Mouse (Mus musculus): ENCODE results near the gene Cbx8. TPM values are rescaled to one million over a fixed set of nuclear protein-coding genes. Genes with fewer than 3 reads are reported as not detected.

The Cbx8 gene
- polyA plus RNA-seq (2015; fragmentation: Nextera tagmentation; extraction: Ambion mirVana): 8.6 and 10.0 TPM in 2 replicates

GRCm38 (mm10) chr11:119040600-119041324, at the start of gene Cbx8:
Gene Cbx8, minus strand, starts transcription at chr11:119040969.
- peak; percentile 94 for ATAC-seq (ENCODE audit: low FRiP score, low read depth)
- Histone ChIP-seq H3K9me3 (no peaks in the 10 kb centered on the region), H3K27ac (replicated peaks) (peak within 1 kb of the TSS; percentile 96), H3K4me2 (peak within 1 kb of the TSS; percentile 98), H3K27me3 (peaks cover 65% of the 10 kb centered on the region), H3K36me3 (0 out of 2 replicates have a peak, but pooled peaks cover 3% of the 10 kb centered on the region), H3K4me1 (replicated peaks) (peaks cover 72% of the 10 kb centered on the region), H3K9ac (peak within 1 kb of the TSS; percentile 86), H3K4me3 (peak within 1 kb of the TSS; percentile 89)
- WGBS: under 1% methylated on average over 52 of the region's 63 CpGs

GRCm38 (mm10) chr11:119090076-119090960, 49.5 kb upstream of the Cbx8 start:
- no peak; the same call in 1 of the 2 replicates for ATAC-seq (ENCODE audit: low FRiP score, low read depth)
- H3K4me1 ChIP-seq (replicated peaks): peaks cover 47% of the 10 kb centered on the region
- H3K27ac ChIP-seq (replicated peaks): no peak overlapping the region
- no peaks in the 10 kb centered on the region for H3K36me3 ChIP-seq
- no peaks in the 10 kb centered on the region for H3K9me3 ChIP-seq
- peaks cover 19% of the 10 kb centered on the region for H3K27me3 ChIP-seq
- peak overlapping the region; percentile 97 for H3K4me2 ChIP-seq
- H3K4me3 ChIP-seq: peak overlapping the region; percentile 57
- WGBS: under 1% methylated on average over 67 of the region's 75 CpGs
- H3K9ac ChIP-seq: peak overlapping the region; percentile 65

- peak overlapping the region; percentile 57 for H3K4me3 ChIP-seq
- no peaks in the 10 kb centered on the region for H3K9me3 ChIP-seq
- peaks cover 19% of the 10 kb centered on the region for H3K27me3 ChIP-seq
- peak overlapping the region; percentile 97 for H3K4me2 ChIP-seq
- peak overlapping the region; percentile 65 for H3K9ac ChIP-seq
- H3K36me3 ChIP-seq: no peaks in the 10 kb centered on the region
- under 1% methylated on average over 41 of the region's 41 CpGs for WGBS
- ATAC-seq (ENCODE audit: low FRiP score, low read depth): no peak
- H3K4me1 ChIP-seq (replicated peaks): peaks cover 51% of the 10 kb centered on the region
- no peak overlapping the region for H3K27ac ChIP-seq (replicated peaks)
Measured at GRCm38 (mm10) chr11:119089235-119090075, 48.7 kb upstream of the Cbx8 start.

- Histone ChIP-seq H3K27ac (replicated peaks) (no peak overlapping the region), H3K9me3 (no peaks in the 10 kb centered on the region), H3K4me1 (replicated peaks) (peaks cover 59% of the 10 kb centered on the region), H3K27me3 (peaks cover 19% of the 10 kb centered on the region), H3K4me3 (no peak overlapping the region), H3K9ac (no peak overlapping the region), H3K4me2 (no peak overlapping the region), H3K36me3 (no peaks in the 10 kb centered on the region)
- WGBS: 1% methylated on average over 28 of the region's 28 CpGs
- no peak for ATAC-seq (ENCODE audit: low FRiP score, low read depth)
Measured at GRCm38 (mm10) chr11:119088391-119089234, 47.8 kb upstream of the Cbx8 start.

GRCm38 (mm10) chr11:119087301-119088082, 46.7 kb upstream of the Cbx8 start:
- 3% methylated on average over 35 of the region's 35 CpGs for WGBS
- Histone ChIP-seq H3K27ac (replicated peaks) (no peak overlapping the region), H3K4me2 (peak overlapping the region; percentile 18; the same call in 1 of the 2 replicates), H3K9ac (no peak overlapping the region), H3K36me3 (0 out of 2 replicates have a peak, but pooled peaks cover under 1% of the 10 kb centered on the region), H3K4me3 (no peak overlapping the region; the same call in 1 of the 2 replicates), H3K27me3 (peaks cover 22% of the 10 kb centered on the region), H3K4me1 (replicated peaks) (peaks cover 70% of the 10 kb centered on the region), H3K9me3 (no peaks in the 10 kb centered on the region)
- no peak for ATAC-seq (ENCODE audit: low FRiP score, low read depth)

GRCm38 (mm10) chr11:119086144-119086971, 45.6 kb upstream of the Cbx8 start, which contains the start of gene Cbx4:
Gene Cbx4, minus strand, starts transcription at chr11:119086221.
- H3K36me3 ChIP-seq: peaks cover 12% of the 10 kb centered on the region
- H3K27ac ChIP-seq (replicated peaks): peak within 1 kb of the TSS; percentile 96
- no peaks in the 10 kb centered on the region for H3K9me3 ChIP-seq
- H3K4me1 ChIP-seq (replicated peaks): peaks cover 79% of the 10 kb centered on the region
- ATAC-seq (ENCODE audit: low FRiP score, low read depth): peak; percentile 89
- H3K9ac ChIP-seq: peak within 1 kb of the TSS; percentile 83
- H3K27me3 ChIP-seq: peaks cover 31% of the 10 kb centered on the region
- H3K4me2 ChIP-seq: peak within 1 kb of the TSS; percentile 90
- under 1% methylated on average over 53 of the region's 67 CpGs for WGBS
- H3K4me3 ChIP-seq: peak within 1 kb of the TSS; percentile 64

- Histone ChIP-seq H3K27me3 (peaks cover 31% of the 10 kb centered on the region), H3K9me3 (no peaks in the 10 kb centered on the region), H3K9ac (peak overlapping the region; percentile 83), H3K36me3 (peaks cover 21% of the 10 kb centered on the region), H3K4me3 (peak overlapping the region; percentile 64), H3K4me2 (peak overlapping the region; percentile 90), H3K27ac (replicated peaks) (peak overlapping the region; percentile 96), H3K4me1 (replicated peaks) (peaks cover 79% of the 10 kb centered on the region)
- WGBS: under 1% methylated on average over 55 of the region's 66 CpGs
- ATAC-seq (ENCODE audit: low FRiP score, low read depth): peak; percentile 71
Measured at GRCm38 (mm10) chr11:119085279-119086062, 44.7 kb upstream of the Cbx8 start.

- no peaks in the 10 kb centered on the region for H3K9me3 ChIP-seq
- H3K9ac ChIP-seq: peak overlapping the region; percentile 83
- H3K27me3 ChIP-seq: peaks cover 31% of the 10 kb centered on the region
- H3K27ac ChIP-seq (replicated peaks): peak overlapping the region; percentile 96
- peak overlapping the region; percentile 90 for H3K4me2 ChIP-seq
- peaks cover 21% of the 10 kb centered on the region for H3K36me3 ChIP-seq
- H3K4me3 ChIP-seq: peak overlapping the region; percentile 64
- peaks cover 78% of the 10 kb centered on the region for H3K4me1 ChIP-seq (replicated peaks)
- ATAC-seq (ENCODE audit: low FRiP score, low read depth): no peak
- WGBS: under 1% methylated on average over 18 of the region's 18 CpGs
Measured at GRCm38 (mm10) chr11:119084446-119085278, 43.9 kb upstream of the Cbx8 start.
